Mouse (Mus musculus) liver, postnatal 0 days (tissue): ENCODE results near the gene Ltbp2. TPM values are rescaled to one million over a fixed set of nuclear protein-coding genes. Genes with fewer than 3 reads are reported as not detected.

ENCODE experiments used
- ATAC-seq: fragments of 200-750 bp; cut with Nextera tagmentation; 2 replicates; pipeline ENCODE4 v1.8.0; 2017; ENCODE audit warnings: mild to moderate bottlenecking, moderate library complexity
- DNase-seq: peaks from one replicate; pipeline ENCODE4 v3.0.0-alpha.2; 2016
- H3K27ac ChIP-seq: fragments of 300-500 bp; sonication (generic); 2 replicates; pipeline ENCODE4 v1.5.1; 2014; ENCODE audit warnings: antibody characterized with exemption, moderate library complexity, mild to moderate bottlenecking, low read depth
- H3K27me3 ChIP-seq: fragments of 300-500 bp; sonication (generic); 2 replicates; pipeline ENCODE4 v1.6.1; 2014; ENCODE audit warnings: low read length, control low read depth, mixed read lengths; ENCODE audit not compliant: insufficient read depth
- H3K36me3 ChIP-seq: fragments of 300-500 bp; sonication (generic); replicated peaks from 2 replicates; pipeline ENCODE4 v1.6.1; 2014; ENCODE audit warnings: mild to moderate bottlenecking, control low read depth, low read length, moderate library complexity, mixed read lengths; ENCODE audit not compliant: insufficient read depth
- H3K4me1 ChIP-seq: fragments of 300-500 bp; sonication (generic); 2 replicates; pipeline ENCODE4 v1.6.1; 2014; ENCODE audit warnings: antibody characterized with exemption, mild to moderate bottlenecking, control low read depth; ENCODE audit not compliant: insufficient read depth
- H3K4me2 ChIP-seq: fragments of 300-500 bp; sonication (generic); 2 replicates; pipeline ENCODE4 v1.6.1; 2014; ENCODE audit warnings: low read depth, mild to moderate bottlenecking, low read length, moderate library complexity, mixed read lengths
- H3K4me3 ChIP-seq: fragments of 300-500 bp; sonication (generic); 2 replicates; pipeline ENCODE4 v1.5.1; 2014; ENCODE audit warnings: low read depth, low read length
- H3K9ac ChIP-seq: fragments of 300-500 bp; sonication (generic); replicated peaks from 2 replicates; pipeline ENCODE4 v1.6.1; 2014; ENCODE audit warnings: mild to moderate bottlenecking, moderate library complexity
- H3K9me3 ChIP-seq: fragments of 300-500 bp; sonication (generic); 2 replicates; pipeline ENCODE4 v1.6.1; 2016; ENCODE audit warnings: mild to moderate bottlenecking, control low read depth, low read length, mixed read lengths
- CTCF ChIP-seq: sonication (generic); IDR thresholded peaks from 2 replicates; pipeline ENCODE4 v1.5.1; 2016; ENCODE audit warnings: antibody characterized with exemption, low read depth
- EP300 ChIP-seq: IDR thresholded peaks from 2 replicates; pipeline ENCODE4 v1.6.1; 2016; ENCODE audit warnings: antibody characterized with exemption, low read depth, mild to moderate bottlenecking
- WGBS: fragments of 180-500 bp; shearing (Covaris S2); extraction: QIAGEN DNeasy Blood & Tissue Kit; methylation state at CpG from one replicate; pipeline ENCODE4 v1.1.7; 2014; ENCODE audit not compliant: insufficient replicate concordance; 5-methylcytosine and 5-hydroxymethylcytosine counted together
- polyA plus RNA-seq: library from polyadenylated mRNA; unstranded; fragments of >200 nt; fragmentation: Nextera tagmentation; extraction: Ambion mirVana; gene quantifications from 2 replicates; pipeline ENCODE4 v1.2.1, GENCODE M21; 2015

The Ltbp2 gene
- polyA plus RNA-seq, 1 experiment from 2014 or later = 0.59 TPM

- Histone ChIP-seq H3K4me2 (no peak overlapping the region), H3K4me3 (no peak overlapping the region), H3K27ac (no peak overlapping the region), H3K27me3 (no peaks in the 10 kb centered on the region), H3K9ac (no peak overlapping the region), H3K9me3 (no peaks in the 10 kb centered on the region), H3K36me3 (no peaks in the 10 kb centered on the region), H3K4me1 (peaks cover 12% of the 10 kb centered on the region)
- DNase-seq = no peak
- ATAC-seq = no peak
- TF ChIP-seq EP300 (no peak), CTCF (no peak)
- WGBS = 72% methylated on average over 8 of the region's 8 CpGs
Observed at GRCm38 (mm10) chr12:84856532-84856931, 19.8 kb downstream of the Ltbp2 start.

DNA sequence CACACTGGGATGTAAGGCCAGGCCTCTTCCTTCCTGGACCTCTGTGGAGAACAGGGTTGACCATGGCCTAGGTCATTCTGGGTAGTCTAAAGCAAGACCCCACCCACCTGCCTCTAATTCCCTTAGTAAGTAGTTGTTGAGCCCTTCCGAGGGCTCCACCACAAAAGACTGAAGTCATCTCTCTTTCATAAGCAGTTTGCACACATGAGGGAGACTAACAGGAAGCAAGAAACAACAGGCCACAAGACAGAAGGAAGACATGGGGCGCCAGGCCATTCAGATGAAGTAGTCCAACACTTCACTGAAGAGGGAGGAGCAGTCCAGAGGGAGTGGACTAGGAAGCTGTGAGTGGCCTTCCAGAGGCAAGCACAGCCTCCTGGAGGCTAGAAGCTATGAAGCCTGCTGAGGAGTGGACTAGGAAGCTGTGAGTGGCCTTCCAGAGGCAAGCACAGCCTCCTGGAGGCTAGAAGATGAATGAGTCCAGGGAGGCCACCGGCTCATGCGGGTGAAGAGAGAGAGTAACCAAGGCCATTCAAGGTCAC lies 21.2 kb downstream of the Ltbp2 start:
- Histone ChIP-seq H3K9ac (no peak overlapping the region; the same call in 1 of the 2 replicates), H3K36me3 (no peaks in the 10 kb centered on the region), H3K4me2 (no peak overlapping the region), H3K27ac (peak overlapping the region; percentile 57), H3K9me3 (no peaks in the 10 kb centered on the region), H3K27me3 (no peaks in the 10 kb centered on the region), H3K4me1 (peaks cover 12% of the 10 kb centered on the region), H3K4me3 (no peak overlapping the region)
- DNase-seq (no peak), ATAC-seq (peak; percentile 41)
- TF ChIP-seq EP300 = no peak
- TF ChIP-seq CTCF = no peak
- 69% methylated on average over 4 of the region's 4 CpGs for WGBS

DNA sequence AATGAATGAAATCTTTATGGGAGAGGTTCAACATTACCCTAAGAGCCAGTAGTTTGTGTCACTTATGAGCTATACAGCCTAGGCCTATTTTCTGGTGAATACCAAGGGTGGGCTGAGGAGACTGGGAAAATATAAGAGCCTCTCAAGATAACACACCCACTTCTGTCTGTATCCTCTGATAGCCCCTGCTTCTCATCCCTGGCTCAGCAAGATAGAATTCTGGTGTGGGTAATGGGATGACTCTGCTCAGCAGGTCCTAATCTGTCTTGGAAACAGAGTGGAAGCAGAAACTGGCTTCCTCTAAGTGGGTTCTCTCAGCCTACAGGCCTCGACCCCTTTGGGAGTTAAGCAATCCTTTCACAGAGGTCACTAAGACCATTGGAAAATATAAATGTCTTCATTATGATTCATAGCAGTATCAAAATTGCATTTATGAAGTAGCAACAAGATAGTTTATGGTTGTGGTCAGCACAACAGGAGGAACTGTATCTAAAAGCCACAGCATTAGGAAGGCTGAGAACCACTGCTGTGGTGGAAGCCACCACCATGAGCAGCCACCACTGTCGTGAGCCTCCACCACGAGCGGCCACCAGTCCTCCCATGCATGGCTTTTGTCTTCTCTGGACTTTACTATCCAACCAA lies 21.8 kb downstream of the Ltbp2 start:
- no peaks in the 10 kb centered on the region for H3K36me3 ChIP-seq
- H3K4me1 ChIP-seq = peaks cover 12% of the 10 kb centered on the region
- H3K4me2 ChIP-seq = peak overlapping the region; percentile 13; the same call in 1 of the 2 replicates
- 45% methylated on average over 4 of the region's 4 CpGs for WGBS
- H3K27ac ChIP-seq = peak overlapping the region; percentile 57
- ATAC-seq = peak; percentile 86
- H3K9ac ChIP-seq = no peak overlapping the region; the same call in 1 of the 2 replicates
- no peak overlapping the region for H3K4me3 ChIP-seq
- H3K27me3 ChIP-seq = no peaks in the 10 kb centered on the region
- DNase-seq = no peak
- TF ChIP-seq EP300 (peak; percentile 97), CTCF (no peak)
- H3K9me3 ChIP-seq = no peaks in the 10 kb centered on the region

DNA sequence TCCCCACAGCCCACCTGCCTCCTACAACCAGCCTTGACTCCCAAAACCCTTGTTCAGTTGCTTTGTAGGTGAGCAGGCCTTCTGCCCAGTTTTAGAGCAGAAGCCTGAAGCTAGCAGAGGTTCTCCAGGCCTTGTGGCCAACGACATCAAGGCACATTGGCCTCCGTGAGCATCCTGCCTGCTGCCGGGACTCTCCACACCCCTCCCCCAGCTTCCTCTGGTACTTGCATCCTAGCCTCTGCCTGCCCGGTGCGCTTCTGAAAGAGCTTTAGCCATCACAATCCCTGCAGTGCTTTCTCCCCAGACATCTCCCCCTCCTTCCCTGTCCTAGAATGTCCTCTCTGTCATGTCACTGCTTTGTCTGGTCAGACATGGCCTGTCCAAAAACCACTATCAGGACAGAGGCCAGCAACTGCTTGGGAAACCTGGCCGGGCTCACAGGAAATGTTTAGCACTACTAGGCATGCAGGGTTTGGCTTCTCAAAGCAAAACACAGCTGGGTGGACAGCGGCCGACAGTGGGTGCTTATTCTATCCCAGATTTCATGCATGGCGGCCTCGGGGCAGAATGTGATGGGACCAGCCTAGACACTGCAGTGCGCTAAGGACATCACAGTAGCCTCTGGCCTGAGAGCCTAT lies 24.8 kb downstream of the Ltbp2 start:
- Histone ChIP-seq H3K4me2 (no peak overlapping the region), H3K9ac (no peak overlapping the region), H3K4me3 (no peak overlapping the region), H3K27me3 (no peaks in the 10 kb centered on the region), H3K9me3 (no peaks in the 10 kb centered on the region), H3K27ac (no peak overlapping the region), H3K36me3 (no peaks in the 10 kb centered on the region), H3K4me1 (peaks cover 17% of the 10 kb centered on the region)
- no peak for ATAC-seq
- DNase-seq = no peak
- WGBS = 55% methylated on average over 11 of the region's 11 CpGs
- no peak for TF ChIP-seq EP300
- no peak for TF ChIP-seq CTCF

- Histone ChIP-seq H3K27ac (no peak overlapping the region), H3K9me3 (no peaks in the 10 kb centered on the region), H3K36me3 (no peaks in the 10 kb centered on the region), H3K4me2 (no peak overlapping the region), H3K27me3 (no peaks in the 10 kb centered on the region), H3K4me3 (no peak overlapping the region), H3K4me1 (0 out of 2 replicates have a peak, but pooled peaks cover 5% of the 10 kb centered on the region), H3K9ac (no peak overlapping the region)
- ATAC-seq (no peak), DNase-seq (no peak)
- WGBS = 23% methylated on average over 6 of the region's 6 CpGs
- TF ChIP-seq EP300 = no peak
- no peak for TF ChIP-seq CTCF
Observed at GRCm38 (mm10) chr12:84847882-84848281, 28.4 kb downstream of the Ltbp2 start.

GRCm38 (mm10) chr12:84847480-84847879 lies 28.9 kb downstream of the Ltbp2 start:
- Histone ChIP-seq H3K9me3 (no peaks in the 10 kb centered on the region), H3K4me2 (no peak overlapping the region), H3K4me3 (no peak overlapping the region), H3K36me3 (no peaks in the 10 kb centered on the region), H3K4me1 (0 out of 2 replicates have a peak, but pooled peaks cover 5% of the 10 kb centered on the region), H3K27me3 (no peaks in the 10 kb centered on the region), H3K27ac (no peak overlapping the region), H3K9ac (no peak overlapping the region)
- ATAC-seq (no peak), DNase-seq (no peak)
- no peak for TF ChIP-seq CTCF
- no peak for TF ChIP-seq EP300
- WGBS = 36% methylated on average over 7 of the region's 7 CpGs
